Mouse (Mus musculus) embryonic stem cell, embryonic (primary cell): ENCODE data around the gene Omp.

Experiments used
- CTCF ChIA-PET, 4 experiments: fragments of 300-600 bp in 2 of 4; fragments of 350-600 bp in 2 of 4; sonication (Branson Sonifier 250); formaldehyde crosslinking; loops; one replicate each; lab custom pipeline; 2022; ENCODE audit warnings: inconsistent platforms in 2 of 4; lab: Charles Lee
- POLR2A ChIA-PET, 4 experiments: fragments of 300-600 bp in 2 of 4; fragments of 350-600 bp in 2 of 4; sonication (Branson Sonifier 250); formaldehyde crosslinking; loops; one replicate each; lab custom pipeline; 2022; ENCODE audit warnings: antibody characterized with exemption in 4 of 4, inconsistent platforms in 1 of 4; lab: Charles Lee

Omp gene

GRCm38 (mm10) chr7:98176322-98177070, 31.2 kb upstream of the Omp start:
- ChIA-PET POLR2A (interaction anchor here in 3 of 4 experiments (0.5 to 4.6 kb wide), 13 partner anchors 9 to 1963 kb away, joined by 3 to 25 read pairs (median 6); no protein-coding TSS in a partner anchor), CTCF (interaction anchor here (0.6 to 2.0 kb wide), 9 partner anchors 10 to 26 kb away, joined by 3 to 11 read pairs (median 3); no protein-coding TSS in a partner anchor)

GRCm38 (mm10) chr7:98174883-98175755, 29.8 kb upstream of the Omp start:
- ChIA-PET CTCF (interaction anchor here in 1 of 4 experiments (0.5 kb wide), 1 partner anchor 69 kb away, joined by 3 read pairs; no protein-coding TSS in a partner anchor), POLR2A (interaction anchor here in 2 of 4 experiments (0.6 to 5.4 kb wide), 5 partner anchors 9 to 34 kb away, joined by 3 to 39 read pairs (median 3); no protein-coding TSS in a partner anchor)

- CTCF ChIA-PET: interaction anchor here (0.5 to 1.3 kb wide), 7 partner anchors 15 to 185 kb away, joined by 3 to 10 read pairs (median 3); no protein-coding TSS in a partner anchor
Measured at GRCm38 (mm10) chr7:98173408-98173807, 28.1 kb upstream of the Omp start.

GRCm38 (mm10) chr7:98172661-98173060, 27.4 kb upstream of the Omp start:
- ChIA-PET CTCF (interaction anchor here in 2 of 4 experiments (0.5 to 1.3 kb wide), 4 partner anchors 14 to 47 kb away, joined by 3 to 10 read pairs (median 4); no protein-coding TSS in a partner anchor), POLR2A (interaction anchor here in 2 of 4 experiments (0.5 to 5.4 kb wide), 6 partner anchors 9 to 137 kb away, joined by 3 to 39 read pairs (median 4); no protein-coding TSS in a partner anchor)

More at GRCm38 (mm10) chr7:98173408-98173807, 28.1 kb upstream of the Omp start:
- POLR2A ChIA-PET: interaction anchor here in 3 of 4 experiments (0.5 to 5.4 kb wide), 8 partner anchors 9 to 136 kb away, joined by 3 to 39 read pairs (median 3); no protein-coding TSS in a partner anchor

DNA sequence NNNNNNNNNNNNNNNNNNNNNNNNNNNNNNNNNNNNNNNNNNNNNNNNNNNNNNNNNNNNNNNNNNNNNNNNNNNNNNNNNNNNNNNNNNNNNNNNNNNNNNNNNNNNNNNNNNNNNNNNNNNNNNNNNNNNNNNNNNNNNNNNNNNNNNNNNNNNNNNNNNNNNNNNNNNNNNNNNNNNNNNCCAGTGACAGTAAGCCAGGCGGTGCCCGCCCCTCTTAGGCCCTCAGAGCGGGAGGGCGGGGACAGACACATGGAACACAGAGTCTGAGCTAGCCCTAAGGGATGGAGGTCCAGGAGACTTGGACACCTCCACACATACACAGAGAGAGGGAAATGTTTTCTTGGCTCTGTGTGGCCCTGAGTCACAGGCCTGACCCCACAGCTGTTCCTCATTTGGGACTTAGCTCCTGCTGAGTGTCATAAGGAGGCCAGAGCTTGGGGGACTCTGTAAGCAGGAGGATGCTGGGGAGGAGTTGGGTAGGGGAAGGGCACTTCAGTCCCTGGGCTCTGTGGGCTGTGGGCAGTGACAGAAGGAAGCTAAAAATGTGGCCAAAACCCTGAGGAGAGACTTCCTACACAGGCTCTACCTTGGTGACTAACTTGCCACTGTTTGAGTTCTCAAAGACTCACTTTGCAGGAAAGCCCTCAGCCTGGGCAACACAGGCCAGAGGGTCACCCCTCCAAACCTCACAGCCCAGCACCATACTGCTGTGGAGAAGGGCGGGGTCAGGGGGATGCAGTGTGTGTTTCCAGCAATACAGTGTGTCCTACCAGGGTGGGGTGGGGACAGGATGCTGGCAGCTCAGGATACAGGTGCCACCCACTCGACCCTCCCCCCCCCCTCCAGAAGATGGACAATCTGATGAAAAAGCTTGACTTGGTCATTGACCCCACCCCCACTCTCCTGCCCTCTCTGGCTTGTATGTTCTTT, 26.1 kb upstream of the Omp start:
- CTCF ChIA-PET: interaction anchor here (0.5 to 1.5 kb wide), 9 partner anchors 10 to 977 kb away, joined by 3 to 6 read pairs (median 3); no protein-coding TSS in a partner anchor

GRCm38 (mm10) chr7:98164999-98165528, 19.8 kb upstream of the Omp start:
- POLR2A ChIA-PET: interaction anchor here in 3 of 4 experiments (0.7 to 2.5 kb wide), 5 partner anchors 9 to 15 kb away, joined by 3 to 9 read pairs (median 4); no protein-coding TSS in a partner anchor
- CTCF ChIA-PET: interaction anchor here in 1 of 4 experiments (1.4 to 1.7 kb wide), 2 partner anchors 15 to 22 kb away, joined by 3 to 4 read pairs; no protein-coding TSS in a partner anchor

More for the DNA sequence above, 26.1 kb upstream of the Omp start:
- POLR2A ChIA-PET: interaction anchor here (0.5 to 5.4 kb wide), 10 partner anchors 9 to 807 kb away, joined by 3 to 39 read pairs (median 5); no protein-coding TSS in a partner anchor

DNA sequence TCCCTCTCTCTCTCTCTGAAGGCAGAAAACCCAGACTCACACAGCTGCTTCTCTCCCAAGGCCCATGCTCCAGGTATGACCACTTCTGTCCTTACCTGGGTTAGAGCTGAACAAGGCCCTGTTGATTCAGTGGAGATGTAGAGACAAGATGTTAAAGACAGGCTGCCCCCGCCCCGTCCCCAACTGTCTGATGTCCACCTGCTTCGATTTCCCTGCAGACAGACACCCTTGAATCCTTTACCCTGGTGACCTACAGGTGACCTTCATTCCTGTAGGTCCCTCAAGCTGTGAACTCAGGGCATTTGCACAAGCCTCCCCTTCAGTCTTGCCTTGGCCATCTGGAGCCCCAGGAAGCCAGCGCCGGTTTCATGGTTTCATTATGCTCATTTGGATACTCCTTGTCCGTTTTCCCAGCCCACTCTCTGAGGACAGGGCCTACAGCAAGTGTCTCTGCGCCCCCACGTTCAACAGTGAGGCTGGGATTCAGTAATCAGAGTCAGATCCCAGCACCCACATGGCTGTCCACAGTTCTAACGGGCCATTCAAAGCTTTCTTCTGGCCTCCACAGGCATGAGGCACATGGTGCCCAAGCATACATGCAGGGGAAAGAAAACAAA, 19.2 kb upstream of the Omp start:
- CTCF ChIA-PET: interaction anchor here in 1 of 4 experiments (0.7 to 2.9 kb wide), 5 partner anchors 12 to 183 kb away, joined by 3 to 11 read pairs (median 4); no protein-coding TSS in a partner anchor

GRCm38 (mm10) chr7:98163700-98164099, 18.4 kb upstream of the Omp start:
- CTCF ChIA-PET: interaction anchor here in 1 of 4 experiments (0.7 to 2.9 kb wide), 4 partner anchors 11 to 184 kb away, joined by 3 to 11 read pairs (median 4); no protein-coding TSS in a partner anchor
- POLR2A ChIA-PET: interaction anchor here in 3 of 4 experiments (0.6 to 1.5 kb wide), 6 partner anchors 9 to 37 kb away, joined by 3 to 4 read pairs (median 3); no protein-coding TSS in a partner anchor

More for the DNA sequence above, 19.2 kb upstream of the Omp start:
- POLR2A ChIA-PET: interaction anchor here in 3 of 4 experiments (0.7 to 1.5 kb wide), 7 partner anchors 8 to 314 kb away, joined by 3 to 4 read pairs (median 3); no protein-coding TSS in a partner anchor

DNA sequence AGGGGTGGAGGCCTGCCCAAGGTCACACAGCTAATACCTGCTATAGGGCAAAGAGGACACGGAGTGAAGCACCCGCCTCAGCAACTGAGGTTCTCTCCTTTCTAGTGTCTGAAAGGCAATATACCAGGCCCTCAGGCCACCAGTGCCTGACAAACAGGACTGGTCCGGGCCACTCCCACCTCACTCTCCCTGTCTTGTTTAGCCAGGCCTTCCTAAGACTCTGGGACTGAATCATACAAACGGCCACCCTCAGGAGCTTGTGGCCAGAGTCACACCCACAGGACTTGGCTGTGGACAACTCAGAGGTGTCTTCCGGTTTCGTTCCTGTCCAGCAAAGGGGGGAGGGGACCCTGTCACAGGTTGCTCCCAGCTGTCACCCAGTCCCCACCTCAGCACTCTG, 16.9 kb upstream of the Omp start:
- ChIA-PET POLR2A (interaction anchor here in 3 of 4 experiments (0.8 to 1.9 kb wide), 3 partner anchors 9 to 14 kb away, joined by 3 to 5 read pairs (median 3); no protein-coding TSS in a partner anchor), CTCF (interaction anchor here in 2 of 4 experiments (0.9 to 2.9 kb wide), 3 partner anchors 9 to 30 kb away, joined by 4 to 11 read pairs (median 4); no protein-coding TSS in a partner anchor)

GRCm38 (mm10) chr7:98160041-98160740, 14.9 kb upstream of the Omp start:
- ChIA-PET POLR2A (interaction anchor here in 3 of 4 experiments (0.5 to 5.5 kb wide), 11 partner anchors 10 to 35 kb away, joined by 3 to 44 read pairs (median 5); partner anchors contain the start of genes Omp (in 2 of the 3) and Capn5 (in 1 of the 3)), CTCF (no interaction called here)

DNA sequence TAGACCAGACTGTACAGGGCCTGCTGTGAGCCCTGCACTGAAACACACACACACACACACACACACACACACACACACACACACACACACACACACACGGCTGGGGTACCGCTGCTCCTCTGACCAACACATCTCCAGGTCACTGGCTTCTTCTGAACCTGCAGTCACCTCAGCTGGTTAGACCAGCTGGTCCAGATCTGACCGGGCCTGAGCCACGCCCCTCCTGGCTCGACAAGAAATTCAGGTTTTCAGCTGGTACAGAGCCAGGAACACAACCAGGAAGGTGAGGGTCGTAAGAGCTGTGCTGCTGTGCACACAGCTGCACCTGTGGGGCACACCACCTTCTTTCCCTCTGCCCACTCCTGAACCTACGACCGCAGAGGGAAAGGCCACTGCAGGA, 13.2 kb upstream of the Omp start:
- ChIA-PET CTCF (interaction anchor here (0.5 to 4.7 kb wide), 26 partner anchors 8 to 729 kb away, joined by 3 to 46 read pairs (median 4); partner anchors contain the start of genes Aqp11 (in 1 of the 4), Capn5 (in 1 of the 4) and Omp (in 1 of the 4)), POLR2A (interaction anchor here (0.6 to 5.5 kb wide), 34 partner anchors 8 to 1309 kb away, joined by 3 to 44 read pairs (median 6); partner anchors contain the start of genes Capn5 (in 2 of the 4), Omp (in 2 of the 4) and Tsku (in 1 of the 4))

GRCm38 (mm10) chr7:98157636-98158332, 12.5 kb upstream of the Omp start:
- CTCF ChIA-PET: interaction anchor here (0.5 to 4.7 kb wide), 30 partner anchors 8 to 449 kb away, joined by 3 to 46 read pairs (median 4); partner anchors contain the start of genes Capn5 (in 2 of the 4), Omp (in 2 of the 4), Aqp11 (in 1 of the 4) and Tsku (in 1 of the 4)
- POLR2A ChIA-PET: interaction anchor here (0.6 to 5.5 kb wide), 44 partner anchors 8 to 1308 kb away, joined by 3 to 44 read pairs (median 5); partner anchors contain the start of genes Capn5 (in 2 of the 4), Omp (in 2 of the 4), Aamdc (in 1 of the 4) and Aqp11 (in 1 of the 4)

DNA sequence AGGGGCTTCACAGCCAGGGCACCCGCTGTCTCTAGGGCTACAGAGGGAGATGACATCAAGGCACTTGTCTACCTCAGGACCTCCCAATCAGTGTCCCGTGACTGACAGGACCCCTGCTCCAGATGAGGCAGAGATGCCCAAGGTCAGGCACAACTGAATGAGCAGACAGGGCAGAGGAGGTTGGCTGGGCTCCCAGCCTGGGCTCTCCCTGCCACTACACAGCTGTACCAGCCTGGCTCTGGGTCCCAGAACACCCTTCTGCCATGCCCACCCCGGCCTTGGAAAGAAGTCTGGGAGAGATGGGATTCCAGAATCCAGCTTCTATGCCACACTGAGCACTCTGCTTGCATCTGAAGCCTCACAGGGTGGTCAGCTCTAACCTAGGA, 11.0 kb upstream of the Omp start:
- CTCF ChIA-PET: interaction anchor here (0.6 to 5.0 kb wide), 22 partner anchors 11 to 761 kb away, joined by 3 to 68 read pairs (median 6); partner anchors contain the start of gene Omp (in 2 of the 4)
- POLR2A ChIA-PET: interaction anchor here in 3 of 4 experiments (0.6 to 5.5 kb wide), 14 partner anchors 8 to 215 kb away, joined by 3 to 44 read pairs (median 8); partner anchors contain the start of genes Capn5 (in 2 of the 3) and Omp (in 2 of the 3)
